Mouse (Mus musculus): ENCODE data around the gene Alox5ap. TPM values are rescaled to one million over a fixed set of nuclear protein-coding genes. Genes with fewer than 3 reads are reported as not detected.

Gene Alox5ap
- polyA plus RNA-seq, 1 experiment, result 8.2 TPM

DNA sequence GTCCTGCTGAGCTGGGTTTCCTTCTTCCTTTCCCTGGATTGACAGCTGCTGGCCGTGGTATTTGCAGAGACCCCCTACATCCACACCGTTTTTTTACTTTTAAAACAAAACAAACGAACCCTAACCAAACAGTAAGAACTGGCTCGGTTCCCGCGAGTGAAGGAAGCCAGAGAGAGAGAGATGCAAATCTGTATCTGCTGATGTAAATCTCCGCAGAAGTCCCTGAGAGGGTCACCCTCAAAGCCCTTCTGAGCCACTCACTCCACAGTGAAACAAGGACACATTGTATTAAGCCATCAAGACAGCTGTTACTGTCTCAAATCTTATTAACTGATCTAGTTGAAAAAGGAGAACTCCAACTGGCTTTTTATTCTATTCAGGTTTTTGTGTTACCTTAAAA is 39.9 kb upstream of the Alox5ap start:
- Histone ChIP-seq H3K79me2 (ENCODE audit: control insufficient read depth, insufficient read depth) (no peaks in the 10 kb centered on the region), H3K36me3 (ENCODE audit: control insufficient read depth, insufficient read depth) (no peaks in the 10 kb centered on the region), H3K4me3 (ENCODE audit: insufficient read depth, poor library complexity, severe bottlenecking) (no peak overlapping the region), H3ac (ENCODE audit: control insufficient read depth, insufficient read length, low read depth) (no peak overlapping the region), H3K27me3 (ENCODE audit: control insufficient read depth, insufficient read depth, insufficient read length) (no peaks in the 10 kb centered on the region), H3K79me3 (ENCODE audit: low read depth) (no peaks in the 10 kb centered on the region)
- no peak for TF ChIP-seq MYOG (IDR thresholded peaks at IDR 0.05; ENCODE audit: control insufficient read depth, extremely low read depth, insufficient read length)
- TF ChIP-seq CTCF (IDR thresholded peaks at IDR 0.05; ENCODE audit: control insufficient read depth, insufficient read depth, insufficient read length), result no peak
- no peak for TF ChIP-seq CEBPB (IDR thresholded peaks at IDR 0.05; ENCODE audit: low read depth)
- TF ChIP-seq FOSL1 (IDR thresholded peaks at IDR 0.05; ENCODE audit: insufficient read depth, low read length, poor library complexity, severe bottlenecking), result no peak
- TF ChIP-seq MYOD1 (IDR thresholded peaks at IDR 0.05; ENCODE audit: control insufficient read depth, insufficient read length, low read depth), result no peak
- TF ChIP-seq MAX (IDR thresholded peaks at IDR 0.05), result no peak
- no peak for TF ChIP-seq USF1 (IDR thresholded peaks at IDR 0.05; ENCODE audit: low read depth)

DNA sequence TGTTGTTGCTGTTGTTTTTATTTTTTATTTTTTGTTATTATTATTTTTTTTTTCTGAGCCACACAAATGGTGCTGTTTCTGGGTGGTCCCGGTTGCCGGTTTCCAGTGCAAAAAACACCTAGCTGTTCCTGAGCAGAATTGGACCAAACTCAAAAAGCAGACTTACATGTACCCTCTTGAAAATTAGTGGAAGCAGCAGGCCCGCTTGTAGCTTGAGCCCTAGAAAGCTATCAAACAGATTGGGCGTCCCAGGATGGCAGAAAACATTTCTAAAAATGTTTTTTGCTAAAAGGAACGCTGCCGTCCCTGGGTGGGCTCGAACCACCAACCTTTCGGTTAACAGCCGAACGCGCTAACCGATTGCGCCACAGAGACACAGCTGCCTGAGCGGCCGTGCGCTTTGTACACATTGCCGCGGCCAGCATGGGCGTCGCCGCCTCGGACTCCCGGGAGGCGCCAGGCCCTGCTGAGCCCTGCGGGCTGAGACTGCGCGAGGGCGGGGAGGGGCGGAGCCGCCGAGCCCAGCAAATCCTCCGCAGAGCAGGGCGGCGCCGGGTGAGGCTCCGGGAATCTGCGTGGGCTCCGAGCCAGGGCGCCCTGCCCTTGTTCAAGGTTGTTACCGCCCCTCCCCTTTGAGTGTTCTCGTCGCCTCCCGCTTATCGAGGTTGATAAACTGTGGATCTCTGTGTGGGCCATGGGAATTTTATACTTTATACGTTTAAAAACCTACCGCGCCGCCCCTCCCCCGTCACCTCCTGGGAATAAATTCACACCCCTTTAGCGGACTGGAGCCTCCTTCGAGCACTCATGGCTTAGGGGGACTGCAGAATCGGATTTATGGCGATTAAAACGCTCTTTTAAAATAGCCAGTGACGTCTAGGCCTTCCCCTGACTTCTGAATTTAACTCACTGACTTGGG is 35.6 kb upstream of the Alox5ap start:
- peak overlapping the region; percentile 38 for H3K4me3 ChIP-seq (ENCODE audit: insufficient read depth, poor library complexity, severe bottlenecking)
- TF ChIP-seq USF1 (IDR thresholded peaks at IDR 0.05; ENCODE audit: low read depth) (no peak), MYOD1 (IDR thresholded peaks at IDR 0.05; ENCODE audit: control insufficient read depth, insufficient read length, low read depth) (no peak), CEBPB (IDR thresholded peaks at IDR 0.05; ENCODE audit: low read depth) (peak; percentile 66), MYOG (IDR thresholded peaks at IDR 0.05; ENCODE audit: control insufficient read depth, extremely low read depth, insufficient read length) (no peak), CTCF (IDR thresholded peaks at IDR 0.05; ENCODE audit: control insufficient read depth, insufficient read depth, insufficient read length) (no peak), MAX (IDR thresholded peaks at IDR 0.05) (no peak), FOSL1 (IDR thresholded peaks at IDR 0.05; ENCODE audit: insufficient read depth, low read length, poor library complexity, severe bottlenecking) (no peak)

DNA sequence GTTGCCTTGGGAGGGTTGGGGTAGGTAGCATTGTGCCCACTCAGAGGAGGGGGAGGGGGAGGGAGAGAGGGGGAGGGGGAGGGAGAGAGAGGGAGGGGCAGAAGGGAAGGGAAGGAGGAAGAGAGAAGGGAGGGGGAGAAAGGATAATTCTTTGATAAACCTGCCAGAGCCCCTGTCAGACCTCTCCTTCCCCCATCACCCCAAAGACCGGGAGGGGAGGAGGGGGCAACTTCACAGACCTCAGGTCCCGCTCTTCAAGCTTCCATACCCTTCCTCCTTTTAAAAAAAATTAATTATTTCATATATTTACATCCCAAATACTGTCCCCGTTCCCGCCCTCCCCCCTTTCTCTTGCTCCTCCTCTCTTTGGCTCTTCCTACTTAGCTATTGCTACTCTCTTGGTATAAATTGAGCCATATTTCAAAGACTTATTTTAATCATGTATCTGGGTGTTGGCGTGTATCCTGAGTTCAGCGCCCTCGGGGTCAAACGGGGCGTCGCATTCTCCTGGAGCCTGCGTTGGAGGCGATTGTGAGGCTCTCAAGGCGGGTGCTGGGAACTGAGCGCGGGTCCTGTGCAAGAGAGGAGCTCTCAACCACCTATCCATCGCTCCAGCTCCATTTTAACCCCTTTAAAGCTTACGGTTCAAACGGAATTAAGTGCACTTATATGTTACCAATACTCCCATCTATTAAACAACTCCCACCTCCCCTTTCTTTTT is 34.8 kb upstream of the Alox5ap start:
- Histone ChIP-seq H3ac (ENCODE audit: control insufficient read depth, insufficient read length, low read depth) (peak overlapping the region; percentile 38), H3K4me3 (ENCODE audit: insufficient read depth, poor library complexity, severe bottlenecking) (peak overlapping the region; percentile 38), H3K79me2 (ENCODE audit: control insufficient read depth, insufficient read depth) (no peaks in the 10 kb centered on the region), H3K36me3 (ENCODE audit: control insufficient read depth, insufficient read depth) (no peaks in the 10 kb centered on the region), H3K27me3 (ENCODE audit: control insufficient read depth, insufficient read depth, insufficient read length) (no peaks in the 10 kb centered on the region), H3K79me3 (ENCODE audit: low read depth) (no peaks in the 10 kb centered on the region)
- no peak for TF ChIP-seq USF1 (IDR thresholded peaks at IDR 0.05; ENCODE audit: low read depth)
- no peak for TF ChIP-seq MYOG (IDR thresholded peaks at IDR 0.05; ENCODE audit: control insufficient read depth, extremely low read depth, insufficient read length)
- TF ChIP-seq FOSL1 (IDR thresholded peaks at IDR 0.05; ENCODE audit: insufficient read depth, low read length, poor library complexity, severe bottlenecking), result no peak
- no peak for TF ChIP-seq MAX (IDR thresholded peaks at IDR 0.05)
- no peak for TF ChIP-seq MYOD1 (IDR thresholded peaks at IDR 0.05; ENCODE audit: control insufficient read depth, insufficient read length, low read depth)
- TF ChIP-seq CEBPB (IDR thresholded peaks at IDR 0.05; ENCODE audit: low read depth), result no peak
- TF ChIP-seq CTCF (IDR thresholded peaks at IDR 0.05; ENCODE audit: control insufficient read depth, insufficient read depth, insufficient read length), result no peak

More for the DNA sequence above, 35.6 kb upstream of the Alox5ap start:
- H3ac ChIP-seq (ENCODE audit: control insufficient read depth, insufficient read length, low read depth), result peak overlapping the region; percentile 38
- no peaks in the 10 kb centered on the region for H3K79me2 ChIP-seq (ENCODE audit: control insufficient read depth, insufficient read depth)
- H3K27me3 ChIP-seq (ENCODE audit: control insufficient read depth, insufficient read depth, insufficient read length), result no peaks in the 10 kb centered on the region
- H3K79me3 ChIP-seq (ENCODE audit: low read depth), result no peaks in the 10 kb centered on the region
- no peaks in the 10 kb centered on the region for H3K36me3 ChIP-seq (ENCODE audit: control insufficient read depth, insufficient read depth)

DNA sequence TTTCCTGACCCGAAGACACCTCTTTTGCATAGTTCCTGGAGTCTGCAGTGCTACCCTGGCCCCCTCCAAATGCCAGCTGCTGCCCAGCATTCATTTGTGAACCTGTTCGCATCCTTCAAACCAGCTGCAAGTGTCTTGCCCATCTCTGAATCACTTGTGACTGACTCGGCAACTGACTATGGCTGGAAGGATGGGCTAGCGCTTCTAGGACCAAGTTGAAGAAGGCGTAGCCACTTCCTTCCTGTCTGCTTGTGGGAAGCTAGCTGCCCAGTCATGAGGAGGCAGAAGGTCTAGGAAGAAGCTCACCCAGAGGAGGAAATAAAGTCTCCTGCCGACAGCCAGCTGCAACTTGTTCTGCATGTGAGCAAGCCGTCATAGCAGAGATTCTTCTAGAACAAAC is 29.6 kb upstream of the Alox5ap start:
- TF ChIP-seq FOSL1 (IDR thresholded peaks at IDR 0.05; ENCODE audit: insufficient read depth, low read length, poor library complexity, severe bottlenecking) (no peak), MYOD1 (IDR thresholded peaks at IDR 0.05; ENCODE audit: control insufficient read depth, insufficient read length, low read depth) (peak; percentile 69)
- no peaks in the 10 kb centered on the region for H3K36me3 ChIP-seq (ENCODE audit: control insufficient read depth, insufficient read depth)
- no peaks in the 10 kb centered on the region for H3K79me3 ChIP-seq (ENCODE audit: low read depth)
- H3ac ChIP-seq (ENCODE audit: control insufficient read depth, insufficient read length, low read depth), result no peak overlapping the region
- no peaks in the 10 kb centered on the region for H3K27me3 ChIP-seq (ENCODE audit: control insufficient read depth, insufficient read depth, insufficient read length)
- H3K4me3 ChIP-seq (ENCODE audit: insufficient read depth, poor library complexity, severe bottlenecking), result no peak overlapping the region
- H3K79me2 ChIP-seq (ENCODE audit: control insufficient read depth, insufficient read depth), result no peaks in the 10 kb centered on the region

DNA sequence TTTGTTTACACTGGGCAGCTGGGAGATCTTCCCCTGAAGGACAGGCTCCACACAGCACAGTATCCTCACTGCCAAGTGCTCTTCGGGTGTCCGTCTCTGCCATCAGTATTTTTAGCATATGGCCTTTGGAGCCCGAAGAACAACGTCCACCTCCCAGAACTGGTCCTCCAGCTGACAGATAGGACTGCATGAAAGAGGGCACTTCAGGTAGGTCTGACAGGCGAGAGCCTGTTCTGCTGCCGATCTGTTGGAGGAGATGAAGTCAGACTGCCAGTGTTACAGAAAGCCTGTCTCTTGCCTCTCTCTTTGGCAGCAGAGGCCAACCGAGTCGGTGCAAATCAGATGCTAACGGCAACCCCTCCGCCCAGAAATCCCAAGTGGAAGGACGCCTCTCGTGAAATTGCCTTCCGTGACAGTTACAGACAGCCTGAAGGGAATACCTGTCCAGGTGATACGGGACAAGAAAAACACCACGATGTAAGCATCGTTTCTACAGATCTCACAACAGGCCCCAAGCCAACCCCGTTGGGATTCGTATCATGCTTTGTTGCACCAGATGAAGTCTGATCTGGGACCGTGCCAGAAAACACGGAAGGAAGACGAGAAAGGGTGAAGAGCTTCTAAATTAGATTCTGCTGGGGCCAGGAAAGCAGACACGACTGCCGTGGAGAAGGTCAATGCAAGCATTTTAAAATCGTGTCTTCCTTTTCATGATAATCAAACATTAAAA is 27.2 kb upstream of the Alox5ap start:
- Histone ChIP-seq H3K36me3 (ENCODE audit: control insufficient read depth, insufficient read depth) (no peaks in the 10 kb centered on the region), H3K4me3 (ENCODE audit: insufficient read depth, poor library complexity, severe bottlenecking) (no peak overlapping the region), H3ac (ENCODE audit: control insufficient read depth, insufficient read length, low read depth) (no peak overlapping the region), H3K79me3 (ENCODE audit: low read depth) (no peaks in the 10 kb centered on the region), H3K27me3 (ENCODE audit: control insufficient read depth, insufficient read depth, insufficient read length) (no peaks in the 10 kb centered on the region), H3K79me2 (ENCODE audit: control insufficient read depth, insufficient read depth) (no peaks in the 10 kb centered on the region)
- TF ChIP-seq MYOG (IDR thresholded peaks at IDR 0.05; ENCODE audit: control insufficient read depth, extremely low read depth, insufficient read length), result no peak
- TF ChIP-seq FOSL1 (IDR thresholded peaks at IDR 0.05; ENCODE audit: insufficient read depth, low read length, poor library complexity, severe bottlenecking), result no peak
- TF ChIP-seq MYOD1 (IDR thresholded peaks at IDR 0.05; ENCODE audit: control insufficient read depth, insufficient read length, low read depth), result no peak
